Mouse (Mus musculus) monocyte, adult 5-6 weeks (primary cell): ENCODE results near the gene Palm3. TPM values are rescaled to one million over a fixed set of nuclear protein-coding genes. Genes with fewer than 3 reads are reported as not detected.

Experiments used
- ATAC-seq: fragments of 153-309, 156-312 bp; replicated peaks from 2 replicates; pipeline ENCODE4 v1.8.0; 2017; ENCODE audit warnings: mild to moderate bottlenecking; ENCODE audit not compliant: low TSS enrichment, insufficient number of reproducible peaks, severe bottlenecking, poor library complexity, low FRiP score
- total RNA-seq: library from RNA; stranded (forward); fragments of 200-1000, 200-491, 200-594 nt; gene quantifications from 3 replicates; pipeline ENCODE4 v1.2.3, GENCODE M21; 2017

Palm3 gene
- total RNA-seq, 1 experiment from 2014 or later: 0.95 TPM

DNA sequence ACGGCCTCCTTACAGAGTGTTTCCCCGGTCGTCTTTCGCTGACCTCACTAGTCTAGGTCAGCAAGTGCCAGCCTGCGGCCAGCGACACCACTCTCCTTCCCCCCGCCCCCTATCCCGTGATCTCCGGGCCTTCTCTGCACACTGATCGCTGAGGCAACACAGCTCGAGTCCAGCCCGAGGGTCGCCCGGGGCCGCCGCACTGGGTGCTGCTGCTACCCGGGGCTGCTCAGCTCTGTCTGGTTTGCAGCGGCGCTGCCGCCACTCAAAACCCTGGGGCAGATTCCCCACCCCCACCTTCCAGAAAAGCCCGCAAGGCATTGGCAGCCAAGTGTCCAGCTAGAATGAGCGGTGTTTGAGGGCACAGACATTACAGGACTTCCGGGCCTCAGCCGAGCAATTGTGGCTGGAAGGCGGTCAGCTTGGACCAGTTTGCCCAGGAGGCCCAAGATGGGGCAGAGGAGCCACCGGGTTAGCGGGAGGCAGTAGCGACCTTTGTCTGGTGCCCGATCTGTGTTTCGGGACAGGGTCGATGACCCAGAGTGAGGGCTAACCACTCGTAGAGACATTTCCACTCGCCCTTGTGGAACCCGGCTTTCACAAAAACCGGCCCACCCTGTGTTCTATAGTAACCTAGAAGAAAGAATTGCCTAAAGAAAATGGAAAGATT is 8.6 kb upstream of the Palm3 start:
- no peak for ATAC-seq

DNA sequence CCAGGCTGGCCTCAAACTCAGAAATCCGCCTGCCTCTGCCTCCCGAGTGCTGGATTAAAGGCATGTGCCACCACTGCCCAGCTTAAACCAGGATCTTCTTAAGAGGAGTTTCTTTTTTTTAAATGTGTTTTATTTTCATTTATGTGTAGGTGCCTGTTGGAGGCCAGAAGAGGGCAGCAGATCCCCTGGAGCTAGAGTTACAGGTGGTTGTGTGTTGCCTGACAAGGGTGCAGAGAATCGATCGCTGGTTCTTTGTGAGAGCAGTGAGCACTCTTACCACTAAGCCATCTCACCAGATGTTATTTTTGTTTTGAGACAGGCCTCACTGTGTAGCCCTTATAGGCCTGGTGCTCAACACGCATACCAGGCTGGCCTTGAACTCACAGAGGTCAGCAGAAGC is 5.4 kb upstream of the Palm3 start:
- ATAC-seq: no peak

DNA sequence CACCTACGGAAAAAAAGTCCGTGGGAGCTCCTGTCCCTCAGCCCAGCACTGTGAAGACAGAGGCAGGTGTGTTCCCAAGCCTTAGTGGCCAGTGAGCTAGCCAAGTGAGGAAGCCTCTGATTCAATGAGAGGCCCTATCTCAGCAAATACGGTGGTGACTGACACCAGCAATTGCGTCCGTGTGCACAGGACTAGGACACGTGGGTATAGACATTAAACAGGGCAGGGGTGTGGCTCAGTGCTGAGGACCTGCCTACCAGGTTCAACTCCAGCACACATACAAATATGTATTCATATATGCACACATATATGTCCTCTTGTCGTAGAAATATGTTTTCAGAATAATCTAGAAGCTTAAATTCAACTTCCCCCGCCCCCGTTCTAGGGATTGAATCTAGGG is 1.5 kb upstream of the Palm3 start:
- ATAC-seq: no peak

DNA sequence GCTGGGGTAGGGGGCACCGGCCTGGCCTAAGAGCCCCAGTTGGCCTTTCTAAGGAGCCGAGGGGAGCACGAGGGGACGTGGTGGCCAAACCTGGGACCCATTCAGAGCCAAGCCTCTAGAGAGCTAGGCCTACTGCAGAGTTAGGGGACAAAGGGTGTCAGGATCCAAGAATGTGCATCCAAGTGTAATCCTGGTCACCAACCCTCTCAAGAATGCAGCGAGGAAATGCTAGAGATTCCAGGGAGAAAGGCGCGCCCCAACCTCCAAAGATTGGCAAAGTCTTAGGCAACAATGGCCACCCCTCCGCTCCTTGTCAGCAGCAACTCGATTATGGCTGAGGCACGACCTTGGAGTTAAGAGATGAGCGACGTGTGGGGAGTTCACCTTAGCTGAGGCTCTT is 298 bp downstream of the Palm3 start:
- ATAC-seq: no peak

DNA sequence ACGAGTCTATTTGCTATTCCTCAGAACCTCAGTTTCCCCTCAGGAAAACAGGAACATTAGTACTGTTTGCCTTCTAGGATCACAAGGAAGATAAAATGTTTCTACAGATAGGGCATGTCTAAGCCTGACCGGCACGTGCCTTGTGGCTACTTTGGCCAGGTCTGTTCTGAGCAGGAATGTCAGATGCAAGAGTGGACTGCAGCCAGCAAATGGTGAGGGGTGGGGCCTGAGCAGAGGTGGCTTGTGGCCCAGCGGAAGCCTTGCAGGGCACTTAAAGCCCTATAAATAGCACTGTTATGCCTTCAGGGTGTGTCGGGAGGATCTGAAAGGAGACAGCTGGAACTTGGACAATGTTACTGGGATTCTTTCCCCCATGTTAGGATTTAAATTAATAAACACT is 1.8 kb downstream of the Palm3 start:
- ATAC-seq: no peak

DNA sequence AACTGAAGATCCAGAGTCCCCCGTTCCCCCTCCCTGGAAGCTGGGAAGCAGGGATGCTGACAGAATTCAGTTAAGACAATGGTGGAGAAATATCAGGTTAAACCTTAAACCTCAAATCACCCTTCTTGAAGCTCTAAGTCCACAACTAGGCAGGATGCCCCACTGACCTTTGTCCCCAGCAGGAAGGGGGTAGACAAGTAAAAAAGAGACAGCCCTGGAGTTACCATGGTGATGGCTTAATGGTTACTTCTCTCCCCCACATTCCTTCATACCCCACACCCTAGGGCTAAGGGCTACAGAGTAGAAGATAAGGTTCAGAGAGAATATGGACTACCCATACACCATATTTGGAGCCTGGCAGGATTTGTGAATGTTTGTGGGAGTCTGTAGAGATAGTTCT is 2.4 kb downstream of the Palm3 start:
- ATAC-seq: no peak

DNA sequence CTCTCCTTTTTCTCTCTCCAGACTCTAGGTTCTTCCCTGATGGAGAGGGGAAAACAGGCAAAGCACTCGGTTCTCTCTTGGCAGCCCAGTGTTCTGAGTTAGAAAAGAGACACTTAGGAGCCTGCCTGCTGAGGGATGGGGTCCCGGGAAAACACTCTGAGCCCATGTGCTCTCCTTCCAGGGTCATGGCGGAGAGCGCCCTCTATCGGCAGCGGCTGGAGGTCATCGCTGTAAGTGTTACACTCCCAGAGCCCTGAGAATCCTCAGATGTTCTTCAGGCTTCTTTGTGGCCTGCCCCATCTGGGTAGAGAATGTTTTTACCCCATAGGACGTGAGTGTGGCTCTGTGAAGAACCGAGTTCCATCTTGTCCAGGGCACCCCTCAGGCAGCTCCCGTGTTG is 2.9 kb downstream of the Palm3 start:
- no peak for ATAC-seq

DNA sequence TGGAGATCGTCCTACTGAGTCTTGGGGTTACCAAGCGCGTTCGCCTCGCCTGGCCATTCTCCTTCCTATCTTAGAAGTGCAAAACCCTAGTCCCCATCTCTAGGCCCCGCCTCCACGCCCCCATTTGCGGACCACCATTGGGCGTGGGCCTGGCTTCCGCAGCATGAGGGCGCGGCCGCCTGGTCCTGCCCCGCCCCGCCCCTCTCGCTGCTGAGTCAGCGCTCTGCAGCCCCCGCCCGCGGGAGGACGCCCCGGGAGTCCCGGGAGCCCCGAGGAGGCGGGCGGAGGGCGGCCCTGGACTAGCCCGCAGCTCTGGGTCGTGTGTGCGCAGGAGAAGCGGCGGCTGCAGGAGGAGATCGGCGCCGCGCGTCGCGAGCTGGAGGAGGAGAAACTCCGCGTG is 4.6 kb downstream of the Palm3 start:
- ATAC-seq: no peak

DNA sequence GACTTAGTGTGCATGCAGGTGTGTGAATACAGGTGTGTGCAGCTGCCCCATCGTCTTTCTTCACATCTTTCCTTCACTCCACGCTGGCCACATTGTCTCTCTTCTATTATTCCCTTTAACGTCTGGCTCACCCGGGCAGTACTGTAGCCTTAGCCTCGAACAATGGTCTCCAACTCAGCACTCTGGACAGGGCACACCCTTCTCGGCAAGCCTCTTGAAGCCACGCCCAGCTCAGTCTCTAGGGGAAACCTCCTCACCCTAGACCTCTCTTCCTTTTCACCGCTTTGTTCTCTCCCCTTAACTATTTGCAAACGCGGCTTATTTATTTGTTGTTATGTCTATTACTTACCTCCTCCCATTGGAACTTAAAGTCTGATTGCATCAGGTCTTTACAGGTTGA is 6.2 kb downstream of the Palm3 start:
- ATAC-seq: no peak

DNA sequence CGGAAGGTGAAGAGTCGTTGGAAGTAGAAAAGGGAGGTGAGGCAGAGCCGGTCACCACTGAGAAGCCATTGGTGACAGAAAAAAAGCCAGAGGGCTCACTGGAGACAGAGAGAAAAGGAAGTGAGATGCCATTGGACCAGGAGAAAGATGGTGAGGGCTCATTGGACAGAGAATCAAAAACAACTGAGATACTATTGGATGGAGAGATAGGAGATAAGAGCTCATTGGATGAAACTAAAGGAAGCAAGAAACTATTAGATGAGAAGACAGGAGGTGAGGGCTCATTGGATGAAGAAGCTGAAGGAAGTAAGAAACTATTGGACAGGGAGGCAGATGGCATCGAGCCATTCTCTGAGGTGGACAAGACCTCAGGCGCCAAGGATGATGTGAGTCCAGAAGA is 8.0 kb downstream of the Palm3 start:
- no peak for ATAC-seq

DNA sequence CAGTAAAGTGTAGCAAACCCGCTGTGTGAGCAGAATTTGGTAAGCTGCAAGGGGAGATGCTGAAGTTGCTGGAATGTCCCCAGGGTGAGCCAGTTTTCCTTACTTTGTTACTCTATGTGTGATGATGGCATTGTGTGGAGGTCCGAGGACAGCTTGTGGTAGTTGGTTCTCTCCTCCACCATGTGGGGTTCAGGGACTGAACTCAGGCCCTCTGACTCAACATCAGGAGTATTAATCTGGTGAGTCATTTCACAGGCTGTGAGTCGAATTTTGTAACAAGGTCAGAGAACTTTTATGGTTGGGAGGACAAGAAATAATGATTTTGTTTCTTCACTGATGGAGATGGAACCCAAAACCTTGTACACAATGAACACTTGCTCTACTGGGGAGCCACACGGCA is 11.5 kb downstream of the Palm3 start:
- ATAC-seq: no peak

DNA sequence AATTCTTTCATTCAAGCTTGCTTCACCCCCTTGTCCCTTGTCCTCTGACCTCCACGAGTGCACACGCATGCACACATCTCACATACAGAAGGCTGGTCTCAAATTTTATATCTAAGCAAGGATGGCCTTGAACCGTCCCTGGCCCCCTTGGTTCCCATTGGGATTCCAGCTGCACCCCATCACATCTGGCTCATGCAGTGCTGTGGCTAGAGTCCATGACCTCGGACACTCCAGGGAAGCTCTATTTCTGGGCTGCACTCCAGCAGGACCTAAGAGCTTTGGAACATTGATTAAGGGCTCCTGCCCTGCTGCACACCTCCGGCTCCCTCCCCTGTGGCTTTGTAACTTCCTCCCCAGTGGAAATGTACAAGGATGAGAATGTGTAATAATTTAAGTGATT is 16.7 kb downstream of the Palm3 start:
- ATAC-seq: no peak

DNA sequence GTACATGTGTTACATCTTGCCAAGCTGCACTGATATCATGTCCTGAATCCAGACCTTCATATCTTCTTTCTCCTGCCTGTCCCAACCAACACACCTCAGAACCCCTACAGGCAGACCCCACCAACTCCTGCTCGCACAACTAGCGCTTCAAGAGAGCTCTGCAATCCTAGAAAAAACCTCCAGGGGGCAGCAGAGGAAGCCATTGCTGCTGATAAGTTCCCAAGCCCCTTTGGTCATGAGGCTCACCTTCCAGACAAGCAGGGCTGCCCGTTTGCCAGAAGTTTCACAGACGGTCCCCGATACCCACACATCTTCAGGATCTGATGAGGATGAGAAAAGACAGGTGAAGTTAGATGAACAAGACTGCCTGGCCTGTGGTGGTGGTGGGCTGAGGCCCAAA is 17.8 kb downstream of the Palm3 start:
- ATAC-seq: peak; percentile 50

DNA sequence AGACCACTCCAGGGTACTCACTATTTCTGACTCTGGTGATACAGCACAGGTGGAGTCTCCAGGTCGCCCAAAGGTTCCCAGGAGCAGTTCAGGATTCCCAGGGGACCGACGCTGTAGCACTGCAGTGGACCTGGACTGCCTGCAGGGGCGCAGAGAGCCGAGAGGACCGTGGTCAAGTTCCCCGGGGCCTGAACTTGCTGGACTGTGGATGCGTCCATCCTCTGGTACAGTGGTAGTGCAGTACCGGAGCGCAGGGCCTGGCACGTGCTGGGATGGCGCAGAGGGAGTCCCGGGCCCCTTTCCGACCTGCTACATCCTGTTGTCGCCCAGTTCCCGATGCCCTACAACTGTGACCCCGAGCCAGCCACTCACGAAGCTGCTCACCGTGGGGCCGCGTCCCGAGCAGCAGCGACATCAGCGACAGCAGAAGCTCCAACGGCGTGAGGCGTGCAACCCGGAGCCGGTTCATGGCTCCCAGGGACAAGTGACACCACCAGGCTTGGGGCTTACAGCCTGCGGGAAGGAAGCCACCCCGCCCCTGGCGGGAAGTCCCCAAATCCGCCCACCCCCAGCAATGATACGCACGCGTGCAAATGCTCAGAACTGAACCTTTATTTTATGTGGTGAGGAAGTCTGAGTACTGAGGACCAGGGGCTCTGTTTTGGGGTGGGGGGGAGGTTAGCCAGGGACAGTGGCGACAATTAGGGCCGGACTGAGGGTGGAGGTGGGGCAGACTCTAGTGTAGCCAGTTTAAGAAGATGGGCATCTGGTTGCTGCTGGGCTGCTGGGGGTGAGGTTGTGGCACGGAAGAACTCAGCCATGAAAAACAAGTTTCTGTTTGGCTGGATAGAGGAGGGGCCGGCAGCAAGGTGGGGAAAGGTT is 21.0 kb downstream of the Palm3 start, which contains the start of gene Il27ra:
Gene Il27ra, minus strand, starts transcription at position 524 of the 882 bp plus-strand sequence.
- peak; percentile 83 for ATAC-seq

DNA sequence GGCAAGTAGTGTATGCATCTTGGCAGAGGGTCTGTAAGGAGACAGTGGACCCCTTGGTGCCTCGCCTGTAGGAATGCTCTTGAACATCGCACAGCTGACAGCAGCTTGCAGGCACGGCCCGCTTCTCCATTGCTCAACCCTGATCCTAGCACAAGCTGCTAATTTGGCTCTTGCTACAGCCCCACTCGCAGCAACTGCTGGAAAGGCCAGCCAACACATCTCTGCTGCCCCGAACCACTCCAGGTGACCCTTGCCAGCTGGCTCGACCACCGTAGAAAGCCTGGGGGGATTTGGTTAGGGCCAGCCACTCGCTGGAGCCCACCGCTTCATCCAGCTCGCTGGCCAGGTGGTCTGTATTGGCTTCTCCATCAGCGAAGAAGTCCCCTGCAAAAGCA is 21.7 kb downstream of the Palm3 start:
- no peak for ATAC-seq

DNA sequence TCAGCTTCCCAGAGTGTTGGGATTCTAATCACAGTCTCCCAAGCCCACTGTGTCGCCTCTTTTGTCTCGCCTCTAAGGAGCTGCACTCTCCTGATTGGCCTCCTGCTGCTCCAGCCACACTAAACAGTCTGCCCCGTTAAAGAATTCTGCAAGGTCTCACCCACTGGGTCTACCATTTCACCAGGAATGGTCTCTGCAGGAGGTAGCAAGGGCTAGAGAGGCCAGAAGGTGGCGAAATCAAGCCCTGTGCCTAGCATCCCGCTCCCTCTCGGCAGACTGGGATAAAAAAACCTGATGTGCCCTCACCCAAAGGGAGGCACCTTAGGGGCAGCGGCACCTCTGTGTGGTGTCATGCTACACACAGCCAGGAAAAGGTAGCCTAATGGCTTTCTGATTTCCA is 22.8 kb downstream of the Palm3 start:
- no peak for ATAC-seq

DNA sequence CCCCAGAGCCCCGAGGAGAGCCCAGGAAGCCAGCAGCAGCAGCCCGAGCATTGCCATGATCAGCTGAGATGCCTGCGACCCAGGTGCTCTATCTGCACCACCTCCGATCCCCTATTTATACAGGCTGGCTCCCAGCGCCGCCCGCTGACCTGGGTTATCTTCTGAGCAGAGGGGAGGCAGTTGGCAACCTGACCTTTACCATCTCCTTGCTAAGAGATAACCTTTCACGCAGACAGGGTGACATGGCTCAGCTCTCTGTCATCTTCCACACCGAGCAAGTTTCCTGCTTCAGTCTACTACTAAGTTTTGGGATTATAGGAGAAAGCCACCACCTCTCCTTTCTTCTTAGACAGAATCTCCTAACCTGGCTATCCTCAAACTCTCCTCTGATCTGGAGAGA is 23.6 kb downstream of the Palm3 start, which contains the start of gene Rln3:
Gene Rln3, minus strand, starts transcription at position 101 of the 400 bp plus-strand sequence.
- ATAC-seq: no peak

DNA sequence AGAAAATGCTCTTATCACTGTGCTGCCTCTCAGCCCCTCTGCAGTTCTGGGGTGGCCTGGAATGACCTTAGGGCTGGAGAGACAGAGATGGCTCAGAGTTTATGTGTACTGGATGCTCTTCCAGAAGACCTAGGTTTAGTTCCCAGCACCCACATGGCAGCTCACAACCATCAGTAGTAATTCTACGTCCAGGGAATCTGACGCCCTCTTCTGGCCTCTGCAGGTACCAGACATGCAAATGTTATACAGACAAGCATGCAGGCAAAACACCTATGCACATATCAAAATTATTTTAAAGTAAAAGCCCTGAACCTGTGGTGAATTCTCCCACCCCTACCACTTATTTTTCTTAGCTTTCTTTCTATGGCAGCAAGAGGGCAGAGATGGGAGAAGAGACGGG is 25.2 kb downstream of the Palm3 start:
- ATAC-seq: no peak

DNA sequence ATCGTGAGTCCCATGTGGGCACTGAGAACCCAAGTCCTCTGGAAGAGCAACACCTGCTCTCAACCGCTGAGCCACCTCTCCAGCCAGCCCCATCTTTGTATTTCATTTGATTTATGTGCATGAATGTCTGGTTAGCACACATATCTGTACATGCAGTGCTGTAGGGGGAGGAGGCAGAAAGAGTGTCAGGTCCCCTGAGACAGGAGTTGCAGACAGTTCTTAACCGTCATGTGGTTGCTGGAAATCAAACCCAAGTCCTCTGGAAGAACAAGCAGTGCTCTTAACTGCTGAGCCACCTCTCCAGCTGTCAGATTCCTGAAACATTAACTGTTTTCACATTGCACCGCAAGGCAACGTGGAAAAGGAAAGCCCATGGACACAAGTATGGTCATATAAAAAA is 26.9 kb downstream of the Palm3 start:
- no peak for ATAC-seq

DNA sequence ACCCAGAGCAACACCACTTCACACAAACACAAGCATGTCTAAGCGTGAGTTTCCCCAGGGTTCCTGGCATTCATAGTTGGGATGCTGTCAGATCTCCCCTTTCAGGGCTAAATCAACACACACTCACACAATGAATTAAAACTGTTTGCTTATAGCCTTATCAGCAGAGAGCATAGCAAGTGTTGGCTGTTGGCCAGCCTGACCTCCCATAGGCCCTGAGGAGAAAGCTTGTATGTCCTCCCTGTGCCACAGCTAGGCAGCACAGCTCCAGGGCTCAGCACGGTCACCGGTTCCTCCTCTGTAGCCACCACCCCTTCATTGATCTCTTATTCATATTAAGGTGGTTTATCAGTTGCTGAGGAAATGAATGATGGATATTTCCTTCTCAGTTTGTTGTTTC is 31.5 kb downstream of the Palm3 start:
- ATAC-seq: no peak
